Mouse (Mus musculus) CD4-positive helper T cell, adult 2 months (primary cell): ENCODE results near the gene Prim2.

Experiments used
- DNase-seq: peaks from one replicate; pipeline ENCODE4 v3.0.0-alpha.2; 2012; ENCODE audit warnings: low read depth, missing footprints, low spot score

Prim2 gene

DNA sequence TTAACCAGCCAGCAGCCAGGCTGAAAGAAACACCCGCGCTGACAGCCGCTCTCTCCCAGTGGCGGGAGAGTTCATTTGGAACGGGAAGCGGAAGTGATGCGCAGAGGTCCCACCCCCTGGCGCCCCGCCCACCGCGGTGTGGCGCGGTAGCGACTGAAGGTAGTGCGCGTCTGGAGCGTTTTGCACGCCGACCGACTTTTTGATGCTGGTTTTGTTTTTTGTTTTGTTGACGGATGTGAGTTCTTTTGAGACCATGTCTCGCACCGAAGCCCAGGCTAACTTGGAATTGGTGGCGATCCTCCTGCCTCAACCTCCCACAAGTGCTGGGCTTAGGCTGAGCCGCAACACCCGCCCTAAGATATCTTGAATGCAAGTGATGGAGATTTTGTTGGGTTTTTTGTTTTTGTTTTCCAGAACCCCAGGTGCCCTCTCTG lies at the start of gene Prim2:
Gene Prim2, minus strand, starts transcription at position 88 of the 434 bp plus-strand sequence.
- DNase-seq, result peak; percentile 92

DNA sequence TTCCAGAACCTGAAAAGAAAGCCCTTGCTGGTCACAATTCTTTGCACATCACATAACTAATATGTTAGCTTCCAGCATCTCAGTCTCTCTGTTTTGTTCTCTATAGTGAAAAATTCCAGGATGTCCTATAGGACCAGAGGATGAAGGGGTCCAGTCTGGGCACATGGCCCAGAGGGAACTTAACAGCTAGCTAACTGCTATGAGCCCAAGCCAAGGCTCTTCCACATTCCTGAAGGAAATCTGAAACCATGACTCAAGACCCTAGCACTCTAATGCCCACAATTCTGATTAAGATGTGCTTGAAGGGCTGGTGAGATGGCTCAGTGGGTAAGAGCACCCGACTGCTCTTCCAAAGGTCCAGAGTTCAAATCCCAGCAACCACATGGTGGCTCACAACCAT lies 48.0 kb upstream of the Prim2 start:
- no peak for DNase-seq

DNA sequence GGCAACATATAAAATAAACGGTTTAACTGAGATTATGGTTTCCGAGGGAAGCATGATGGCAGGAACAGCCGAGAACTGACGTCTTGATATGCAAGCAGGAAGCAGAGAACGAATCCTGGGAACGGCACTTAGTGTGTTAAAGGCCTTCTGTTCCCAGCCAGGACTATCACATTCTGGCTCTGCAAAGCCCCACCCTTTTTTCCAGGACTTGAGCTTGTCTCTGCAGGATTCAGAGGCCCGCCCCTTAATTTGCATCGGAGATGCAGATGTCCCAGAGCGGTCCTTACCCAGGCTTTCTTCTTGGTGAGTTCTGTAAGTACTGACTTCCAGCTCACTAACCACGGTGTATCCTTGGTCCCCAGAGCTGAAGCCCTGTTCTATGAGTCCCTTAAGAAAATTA lies 45.2 kb upstream of the Prim2 start:
- DNase-seq, result no peak

DNA sequence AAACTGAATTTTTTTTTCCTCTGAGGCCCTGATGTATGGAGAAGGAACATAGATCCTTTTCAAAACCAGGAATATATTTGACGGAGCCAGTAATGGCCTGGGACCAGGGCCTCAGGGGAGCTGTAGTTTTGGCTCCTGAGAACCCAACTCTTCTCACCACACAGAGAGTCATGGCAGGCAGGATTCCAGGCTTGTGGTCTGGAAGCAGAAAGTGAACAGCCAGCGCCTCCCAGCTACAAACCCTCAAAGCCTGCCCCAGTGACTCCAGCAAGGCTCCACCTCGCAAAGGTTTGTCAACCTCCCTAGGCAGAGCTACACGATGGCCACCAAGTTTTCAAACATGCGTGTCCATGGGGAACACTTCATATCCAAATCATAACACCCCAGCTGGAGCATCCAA lies 42.4 kb upstream of the Prim2 start:
- no peak for DNase-seq

DNA sequence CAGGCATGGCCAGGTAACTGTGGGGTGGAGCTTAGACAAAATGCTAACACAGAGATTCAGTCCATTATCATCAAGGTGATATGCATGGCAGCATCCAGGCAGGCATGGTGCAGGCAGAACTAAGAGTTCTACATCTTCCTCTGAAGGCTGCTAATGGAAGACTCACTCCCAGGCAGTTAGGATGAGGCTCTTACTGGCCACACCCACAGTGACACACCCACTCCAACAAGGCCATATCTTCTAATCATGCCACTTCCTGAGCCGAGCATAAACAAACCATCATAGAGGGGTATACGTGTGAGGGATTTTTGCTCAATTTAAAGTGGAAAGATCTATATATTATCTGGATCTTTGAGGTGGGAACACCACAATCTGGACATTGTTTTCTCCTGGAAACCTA lies 40.0 kb upstream of the Prim2 start:
- DNase-seq, result peak; percentile 45

DNA sequence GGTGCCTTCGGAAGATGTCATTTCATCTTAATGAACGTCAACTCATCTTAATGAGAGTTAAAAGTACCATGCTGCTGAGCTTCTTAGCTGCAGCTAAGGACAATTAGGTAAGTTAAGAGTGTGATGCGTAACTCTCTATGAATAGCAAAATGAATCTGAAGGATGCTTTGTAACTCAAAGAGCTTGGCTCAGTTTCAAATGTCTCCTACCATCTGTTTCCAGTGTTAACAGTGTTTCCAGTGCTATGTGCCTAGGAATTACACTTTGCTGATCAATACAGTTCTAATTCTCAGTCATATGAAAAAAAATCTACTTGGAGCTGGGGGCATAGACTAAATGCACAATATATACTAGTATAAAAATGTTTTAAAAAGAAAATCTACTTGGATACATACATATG lies 31.6 kb upstream of the Prim2 start:
- no peak for DNase-seq

DNA sequence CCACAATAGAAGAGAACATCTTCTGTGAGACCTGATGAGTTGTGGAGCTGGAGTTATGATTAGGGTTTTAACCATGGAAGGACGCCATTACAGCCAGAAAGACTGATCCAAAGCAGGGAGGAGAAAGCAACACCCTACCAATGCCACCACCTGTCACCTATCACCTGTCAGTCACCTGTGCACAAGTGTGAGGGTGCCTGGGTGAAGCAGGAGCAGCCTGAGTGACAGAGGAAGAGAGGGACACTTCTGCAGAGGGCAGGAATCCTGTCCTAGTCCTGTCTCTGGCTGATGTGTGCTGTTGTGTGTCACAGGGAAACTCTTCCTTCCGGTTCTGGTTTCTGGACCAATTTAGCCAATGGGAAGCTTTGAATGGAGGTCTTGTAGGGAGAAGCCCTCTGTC lies 26.4 kb upstream of the Prim2 start:
- DNase-seq, result no peak

DNA sequence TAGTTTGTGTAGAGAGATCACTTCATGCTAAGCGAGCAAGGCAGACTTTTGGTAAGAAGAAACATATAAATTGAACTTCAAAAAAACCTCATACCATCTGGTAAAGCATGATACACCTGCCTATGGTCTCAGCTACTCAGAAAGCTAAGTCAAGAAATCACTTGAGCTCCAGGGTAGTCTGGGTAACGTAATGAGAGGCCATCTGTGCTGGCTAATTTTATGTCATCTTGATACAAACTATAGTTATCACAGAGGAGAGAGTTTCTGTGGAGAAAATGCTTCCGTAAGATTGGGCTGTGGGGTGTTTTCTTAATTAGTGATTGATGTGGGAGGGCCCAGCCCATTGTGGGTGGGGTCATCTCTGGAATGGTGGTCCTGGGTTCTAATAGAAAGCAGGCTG lies 24.3 kb upstream of the Prim2 start:
- DNase-seq, result no peak

DNA sequence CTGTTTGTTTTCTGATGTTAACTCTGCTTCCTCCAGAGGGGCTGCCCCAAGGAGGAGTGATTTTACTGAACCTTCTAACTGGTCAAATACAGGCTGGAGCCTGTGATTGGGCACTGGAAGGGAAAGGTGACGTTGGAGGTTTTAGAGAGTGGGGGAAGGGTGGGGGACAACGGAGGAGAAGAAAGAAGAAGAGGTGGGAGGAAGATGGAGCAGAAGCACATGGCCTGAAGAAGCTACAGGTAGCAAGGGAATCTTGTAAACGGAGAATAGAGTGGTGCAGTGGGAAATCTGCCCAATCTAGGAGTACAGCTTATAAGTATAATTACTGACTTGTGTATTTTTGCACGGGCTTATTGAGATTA lies 20.5 kb upstream of the Prim2 start:
- no peak for DNase-seq

DNA sequence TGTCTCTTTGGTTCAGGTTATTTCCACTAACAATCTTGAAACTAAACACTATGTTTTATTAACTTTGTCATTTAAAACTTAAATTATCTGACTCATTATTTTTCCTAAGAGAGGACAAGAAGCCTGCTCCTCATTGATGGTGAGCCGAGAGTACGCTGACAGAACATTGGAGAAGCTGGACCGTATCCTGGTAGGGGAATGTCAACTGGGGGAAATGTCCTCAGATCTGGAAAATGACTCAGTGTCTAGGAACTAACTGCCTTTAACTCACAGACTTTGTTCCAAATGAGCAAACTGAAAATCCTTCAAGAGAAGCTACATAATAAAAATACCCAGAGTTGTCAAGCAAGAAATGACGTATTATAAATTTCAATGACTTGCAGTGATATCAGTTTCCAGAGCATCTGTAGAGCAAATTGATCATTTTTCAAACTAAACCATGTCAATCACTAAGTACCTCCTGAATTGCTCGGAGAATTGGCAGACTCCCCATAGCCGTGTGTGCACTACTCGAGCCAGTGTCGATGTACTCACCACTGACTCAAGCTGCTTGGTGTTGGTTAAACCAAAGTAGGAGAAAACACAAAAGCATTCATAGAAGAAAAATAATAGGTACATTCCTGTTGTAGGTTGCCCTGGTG lies 20.0 kb upstream of the Prim2 start:
- DNase-seq, result no peak

DNA sequence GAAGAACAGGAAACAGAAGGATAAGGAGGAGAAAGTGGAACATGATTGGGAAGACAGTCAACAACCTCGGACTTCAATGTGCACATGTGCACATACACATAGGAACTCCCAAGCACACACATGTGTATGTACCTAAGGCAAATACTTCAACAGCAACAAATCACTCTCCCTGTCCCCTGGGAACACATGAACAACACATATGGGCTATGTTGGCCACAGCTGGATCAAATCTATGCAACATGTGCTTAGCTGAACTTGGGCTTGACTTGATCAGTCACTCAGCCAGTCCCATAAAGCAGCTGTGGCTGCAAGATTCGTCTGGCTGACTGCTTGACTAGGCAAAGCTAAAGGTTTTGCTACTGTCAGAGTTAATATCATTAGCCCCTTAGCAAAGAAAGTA lies 19.2 kb upstream of the Prim2 start:
- DNase-seq, result no peak

DNA sequence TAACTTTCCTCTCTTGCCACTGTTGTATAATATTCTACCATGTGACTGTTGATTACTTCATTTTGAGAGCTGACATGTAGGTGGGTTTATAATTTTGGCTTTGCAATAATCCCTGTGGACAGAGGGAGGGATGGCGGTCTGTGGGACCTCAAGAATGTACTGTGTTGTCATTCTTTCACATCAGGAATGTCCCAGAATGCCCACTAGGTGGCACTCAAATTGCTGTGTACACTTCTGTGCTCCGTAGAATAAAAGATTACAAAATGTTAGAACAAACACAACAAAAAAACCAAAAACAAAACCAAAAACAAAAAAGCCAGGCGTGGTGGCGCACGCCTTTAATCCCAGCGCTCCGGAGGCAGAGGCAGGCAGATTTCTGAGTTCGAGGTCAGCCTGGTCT lies 14.9 kb upstream of the Prim2 start:
- DNase-seq, result peak; percentile 47

DNA sequence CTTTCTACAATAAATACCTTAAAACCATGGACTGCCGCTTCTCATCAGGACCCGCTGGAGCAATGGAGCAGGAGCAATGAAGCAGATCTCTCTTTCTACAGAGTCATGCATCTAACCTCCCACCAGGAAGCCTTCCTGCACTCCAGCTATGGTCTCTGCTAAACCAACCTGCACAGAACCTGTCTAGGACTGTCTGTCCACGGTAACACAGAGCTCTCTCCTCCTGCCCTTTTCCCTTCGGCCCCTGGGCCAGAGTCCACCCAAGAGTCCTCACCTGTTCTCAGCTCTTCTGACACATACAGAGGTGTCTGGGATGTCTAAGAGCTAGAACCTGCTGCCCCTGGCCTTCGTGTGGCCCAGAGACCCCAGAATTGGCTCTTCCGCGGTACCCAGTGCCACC lies 11.3 kb upstream of the Prim2 start:
- no peak for DNase-seq

DNA sequence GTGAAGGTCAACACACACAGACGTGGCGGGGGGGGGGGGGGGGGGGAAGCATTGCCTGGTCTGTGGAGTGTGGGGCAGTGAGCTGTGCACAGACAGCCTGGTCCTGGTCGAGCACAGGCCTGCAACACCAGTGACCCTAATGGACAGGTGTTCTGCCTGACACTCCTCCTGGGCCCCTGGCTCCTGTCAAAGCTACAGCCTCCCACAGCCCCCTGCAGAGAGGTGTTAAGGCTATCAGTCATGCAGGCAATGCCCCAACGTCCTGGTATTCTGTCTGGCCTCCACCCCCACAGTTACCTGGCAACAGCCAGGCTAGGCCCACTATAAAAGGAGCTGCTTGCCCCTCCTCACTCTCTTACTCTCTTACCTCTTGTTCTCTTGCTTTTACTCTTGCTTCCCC lies 10.8 kb upstream of the Prim2 start:
- DNase-seq, result no peak

DNA sequence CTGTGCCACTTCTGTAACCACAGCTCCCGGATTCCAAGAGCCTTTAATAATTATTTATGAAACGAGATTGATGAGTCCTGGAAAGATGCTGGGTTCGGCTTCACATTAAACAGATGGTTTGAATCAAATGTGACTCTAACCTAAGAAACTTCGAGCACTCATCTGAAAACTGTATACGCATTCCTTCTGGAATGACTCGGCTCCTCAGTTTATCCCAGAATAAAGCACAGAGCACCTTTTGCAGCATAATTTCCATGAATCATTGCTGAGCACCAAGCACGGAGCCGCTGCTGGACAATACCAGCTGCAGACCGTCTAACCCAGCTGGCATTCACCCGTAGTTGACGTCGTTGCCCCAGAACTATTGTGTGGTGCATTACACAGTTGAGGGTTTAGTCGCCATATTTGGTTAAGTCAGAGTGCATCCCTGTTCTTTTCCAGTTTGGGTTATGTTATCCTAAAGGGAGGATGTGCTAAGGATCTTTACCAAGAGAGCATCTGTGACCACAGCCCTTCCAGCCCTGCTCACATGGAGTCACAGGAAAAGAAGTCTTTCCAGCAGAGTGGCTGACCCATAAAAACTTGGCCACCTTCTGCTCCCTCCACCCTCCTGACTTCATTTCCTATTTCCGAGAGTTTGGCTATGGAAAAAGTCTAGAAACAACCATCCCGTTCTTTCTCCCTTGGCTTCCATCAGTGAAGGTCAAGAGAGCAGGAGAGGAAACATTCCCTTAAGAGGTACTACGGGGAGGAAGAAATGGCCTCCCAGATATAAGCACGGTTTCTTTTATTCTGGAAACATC lies 3.8 kb upstream of the Prim2 start:
- DNase-seq, result no peak

DNA sequence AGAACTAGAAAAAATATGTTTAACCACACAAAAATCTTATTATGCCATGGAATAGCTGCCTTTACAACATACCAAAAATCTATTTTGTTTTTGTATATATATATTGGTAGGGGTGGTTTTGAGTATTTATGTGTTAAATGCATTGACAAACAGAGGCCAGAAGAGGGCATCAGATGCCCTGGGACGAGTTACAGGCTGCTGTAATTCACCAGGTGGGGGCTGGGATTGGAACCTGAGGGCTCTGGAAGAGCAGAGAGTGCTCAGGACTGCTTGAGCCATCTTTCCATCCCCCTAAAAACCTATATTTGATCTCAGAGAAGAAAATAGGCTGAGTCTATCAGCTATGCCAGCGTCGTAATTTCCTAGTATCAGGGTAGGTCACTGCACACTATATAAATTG lies 2.9 kb upstream of the Prim2 start:
- DNase-seq, result peak; percentile 42

DNA sequence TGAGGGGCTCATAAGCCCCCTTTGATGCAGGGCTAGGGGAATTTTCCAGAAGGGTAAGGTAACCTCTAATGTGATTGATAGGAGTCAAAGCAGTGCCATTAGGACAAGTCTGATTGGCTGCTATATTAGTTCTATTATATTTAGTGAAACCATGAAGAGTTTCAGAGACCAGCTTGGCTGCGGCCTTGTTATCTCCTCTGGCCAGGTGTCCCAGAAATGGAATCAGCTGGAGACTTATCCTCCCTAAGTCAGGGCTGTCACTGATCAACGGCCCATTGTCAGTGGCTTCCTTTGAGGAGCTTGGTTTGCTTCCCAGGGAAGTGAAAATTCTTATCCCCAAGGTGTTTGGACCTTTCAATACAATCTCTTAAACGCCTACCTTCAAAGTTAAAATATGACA lies 2.5 kb upstream of the Prim2 start:
- no peak for DNase-seq

DNA sequence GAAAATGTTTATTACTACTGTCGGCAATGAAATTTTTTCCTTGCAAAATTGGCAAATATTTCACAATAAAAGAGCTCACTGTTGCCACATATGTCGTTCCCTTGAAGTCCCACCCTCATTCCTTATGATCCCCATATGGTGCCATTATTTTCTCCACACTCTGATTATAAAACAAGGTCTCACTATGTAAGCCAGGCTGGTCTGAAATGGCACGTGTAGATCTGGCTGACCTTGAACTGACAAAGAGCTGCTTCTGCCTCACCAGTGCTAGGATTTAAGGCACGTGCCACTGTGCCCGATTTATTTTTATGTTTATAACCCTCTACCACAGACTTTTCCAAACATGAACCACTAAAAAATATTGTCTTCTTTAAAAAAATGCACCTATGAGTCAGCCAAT lies 1.8 kb upstream of the Prim2 start:
- DNase-seq, result no peak

DNA sequence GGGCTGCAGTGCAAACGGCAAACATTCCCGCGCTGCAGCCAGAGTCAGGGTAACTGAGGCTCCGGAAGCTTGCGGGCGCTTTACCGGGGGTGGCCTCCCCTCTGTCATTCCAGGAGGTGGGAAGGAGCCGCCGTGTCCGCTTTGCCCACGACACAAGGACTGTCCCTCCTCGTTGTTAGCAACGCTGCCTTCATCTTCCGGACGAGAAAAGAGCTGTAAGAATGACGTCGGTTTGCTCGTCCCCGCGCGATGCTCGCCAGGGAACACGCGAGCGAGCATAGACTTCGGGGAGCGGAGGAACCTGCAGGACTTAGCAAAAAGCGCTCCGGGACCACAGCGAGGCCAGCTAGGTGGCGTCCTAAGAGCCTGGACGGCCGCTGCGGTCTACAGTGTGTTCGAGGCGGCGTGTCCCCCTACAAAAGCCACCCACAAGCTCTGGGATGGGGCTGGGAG lies 595 bp upstream of the Prim2 start:
- peak; percentile 84 for DNase-seq

DNA sequence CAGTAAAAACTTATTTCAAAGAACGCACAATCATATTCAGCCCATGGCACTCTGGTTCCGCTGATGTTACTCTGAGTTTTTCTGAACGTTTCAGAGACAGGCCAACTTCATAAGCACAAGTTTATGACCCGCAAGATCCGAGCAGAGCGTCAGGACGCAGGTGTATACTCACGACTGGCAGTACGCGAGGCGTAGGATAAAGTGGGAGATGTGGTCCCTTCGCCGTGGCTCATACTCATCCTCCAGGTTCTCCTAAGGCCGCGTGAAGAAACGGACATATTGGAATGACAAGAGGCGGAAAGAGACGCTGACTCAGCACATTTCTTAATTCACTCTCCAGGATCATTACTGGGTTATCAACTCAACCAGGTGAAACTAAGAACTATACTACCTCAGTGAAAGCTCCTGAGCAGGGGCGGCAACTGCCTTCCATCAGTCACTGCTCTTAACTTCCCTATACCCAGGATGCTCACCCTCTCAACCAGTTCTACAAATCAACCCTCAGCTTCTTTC lies 5.9 kb downstream of the Prim2 start:
- no peak for DNase-seq

DNA sequence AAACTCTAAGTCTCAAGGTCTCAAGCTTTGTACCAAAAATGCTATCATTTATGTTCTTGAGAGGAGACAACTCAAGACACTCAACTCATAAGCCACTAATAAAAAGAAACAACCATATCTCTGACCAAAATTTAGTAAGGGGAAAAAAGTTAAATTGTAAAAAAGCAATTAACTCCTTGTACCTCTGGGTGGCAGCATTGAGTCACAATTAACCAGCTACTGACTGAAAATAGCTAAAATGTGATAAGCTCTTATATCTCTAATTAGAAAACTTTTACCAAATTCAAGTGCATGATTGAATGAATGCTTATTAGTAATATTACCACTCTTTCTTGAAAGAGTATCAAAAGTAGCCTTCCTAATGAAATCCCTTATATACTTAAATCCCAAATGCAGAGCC lies 6.4 kb downstream of the Prim2 start:
- peak; percentile 53 for DNase-seq

DNA sequence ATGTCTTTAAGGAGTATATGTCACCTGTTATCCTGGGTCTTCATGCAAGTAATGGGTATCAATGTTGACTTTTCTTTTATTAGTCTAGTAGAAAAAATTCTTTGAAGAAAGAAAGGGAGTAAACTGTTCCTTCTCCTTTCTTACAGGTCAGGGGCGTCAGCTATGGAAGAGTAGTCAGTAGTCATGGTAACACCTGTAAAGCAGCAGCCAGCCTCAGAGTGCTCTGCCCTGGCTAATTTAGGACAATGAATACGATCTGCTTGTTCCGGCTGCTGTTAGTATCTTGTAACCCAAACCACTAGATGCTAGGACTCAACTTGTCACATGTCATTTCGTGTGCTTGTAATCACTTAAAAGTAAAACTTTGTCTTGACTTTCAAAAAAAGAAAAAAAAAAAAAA lies 11.3 kb downstream of the Prim2 start:
- no peak for DNase-seq

DNA sequence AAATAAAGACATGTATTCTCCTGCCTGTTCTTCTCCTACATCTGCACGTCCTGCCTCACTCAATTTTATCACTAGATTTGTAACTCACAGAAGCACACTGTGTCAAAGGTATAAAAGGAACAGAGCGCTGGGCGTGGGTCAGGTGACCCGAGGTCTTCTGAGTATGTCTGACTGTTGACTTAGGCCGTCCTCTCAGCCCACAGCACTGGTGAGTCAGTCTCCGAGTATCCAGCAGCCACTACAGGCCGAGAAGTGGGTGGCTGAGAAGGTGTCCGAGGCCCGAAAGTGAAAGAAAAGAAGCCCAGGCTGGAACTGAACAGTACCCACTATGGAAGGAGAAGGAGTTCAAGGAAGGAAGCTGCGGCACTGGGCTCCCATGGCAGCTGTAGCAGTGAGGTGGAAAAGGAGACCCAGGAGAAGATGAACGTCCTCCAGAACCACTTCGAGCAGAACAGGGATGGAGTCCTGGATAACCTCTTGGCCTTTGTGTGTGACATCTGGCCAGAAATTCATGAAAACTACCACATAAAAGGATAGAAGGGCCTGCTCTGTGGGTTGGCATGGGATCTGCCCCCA lies 11.9 kb downstream of the Prim2 start:
- DNase-seq, result no peak
